Mouse (Mus musculus) heart, embryonic 15.5 days (tissue): Measurements from ENCODE around the gene Sfxn4. TPM values are rescaled to one million over a fixed set of nuclear protein-coding genes. Genes with fewer than 3 reads are reported as not detected.
"Not testable (repeated sequence)": the region's sequence is repeated elsewhere in the genome, so short reads cannot be mapped to it uniquely, and the experiment has no call there.

ENCODE experiments used
- ATAC-seq: fragments of 200-750 bp; cut with Nextera tagmentation; replicated peaks from 2 replicates; pipeline ENCODE4 v1.8.0; 2017; ENCODE audit warnings: low read depth, moderate TSS enrichment; ENCODE audit not compliant: insufficient number of reproducible peaks, insufficient read depth, low FRiP score
- H3K27ac ChIP-seq: fragments of 300-500 bp; sonication (generic); 2 replicates; pipeline ENCODE4 v1.5.1; 2015; ENCODE audit warnings: mild to moderate bottlenecking, inconsistent platforms
- H3K27me3 ChIP-seq: fragments of 300-500 bp; sonication (generic); 2 replicates; pipeline ENCODE4 v1.6.1; 2015; ENCODE audit warnings: inconsistent platforms
- H3K36me3 ChIP-seq: fragments of 300-500 bp; sonication (generic); 2 replicates; pipeline ENCODE4 v1.6.1; 2015; ENCODE audit warnings: mild to moderate bottlenecking, inconsistent platforms
- H3K4me1 ChIP-seq: fragments of 300-500 bp; sonication (generic); replicated peaks from 2 replicates; pipeline ENCODE4 v1.6.1; 2015; ENCODE audit warnings: inconsistent platforms
- H3K4me2 ChIP-seq: fragments of 300-500 bp; sonication (generic); 2 replicates; pipeline ENCODE4 v1.6.1; 2015; ENCODE audit warnings: inconsistent platforms, mild to moderate bottlenecking, moderate library complexity
- H3K4me3 ChIP-seq: fragments of 300-500 bp; sonication (generic); 2 replicates; pipeline ENCODE4 v1.5.1; 2015; ENCODE audit warnings: mild to moderate bottlenecking, inconsistent platforms
- H3K9ac ChIP-seq: fragments of 300-500 bp; sonication (generic); 2 replicates; pipeline ENCODE4 v1.6.1; 2015; ENCODE audit warnings: mild to moderate bottlenecking, inconsistent platforms
- H3K9me3 ChIP-seq: fragments of 300-500 bp; sonication (generic); replicated peaks from 2 replicates; pipeline ENCODE4 v1.6.1; 2016; ENCODE audit warnings: inconsistent platforms
- WGBS: fragments of 180-500 bp; shearing (Covaris S2); methylation state at CpG from one replicate; pipeline ENCODE4 v1.1.7; 2015; ENCODE audit warnings: mixed read lengths; 5-methylcytosine and 5-hydroxymethylcytosine counted together
- polyA plus RNA-seq: library from polyadenylated mRNA; unstranded; fragments of >200 nt; fragmentation: Nextera tagmentation; extraction: Ambion mirVana; gene quantifications from 2 replicates; pipeline ENCODE4 v1.2.1, GENCODE M21; 2015

The Sfxn4 gene
- polyA plus RNA-seq, 1 experiment from 2014 or later, result 7.2 TPM

DNA sequence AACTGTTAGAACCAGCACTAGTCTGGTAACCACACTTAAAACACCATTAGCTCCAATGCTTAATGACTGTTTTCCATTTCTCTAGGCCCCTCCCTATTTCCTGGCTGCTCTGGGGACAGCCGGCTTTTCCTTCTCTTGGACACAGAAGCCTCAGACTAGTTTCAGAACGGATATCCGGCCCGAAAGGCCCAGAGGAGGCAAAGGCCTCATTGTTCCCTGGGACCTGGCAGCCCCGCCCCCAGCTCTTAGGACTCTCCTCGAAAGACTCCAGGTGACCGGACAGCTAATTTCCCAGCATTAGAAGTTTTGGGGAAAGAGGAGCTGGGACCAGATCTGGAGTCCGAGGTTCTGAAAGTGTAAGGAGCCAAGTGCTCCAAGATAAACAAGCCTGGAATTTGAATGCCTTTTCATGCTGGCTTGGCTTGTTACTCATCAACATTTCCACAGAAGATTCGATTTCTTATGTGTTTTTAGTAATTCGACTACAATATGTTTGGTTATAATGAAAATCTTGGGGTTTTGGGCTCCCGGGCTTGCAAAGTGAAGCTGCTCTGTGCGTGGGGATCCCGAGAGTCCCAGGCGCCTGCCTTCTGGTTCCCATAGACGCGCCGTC lies 27.9 kb upstream of the Sfxn4 start:
- H3K9me3 ChIP-seq, result no peaks in the 10 kb centered on the region
- 7% methylated on average over 17 of the region's 17 CpGs for WGBS
- peak; percentile 40; the same call in 1 of the 2 replicates for ATAC-seq

DNA sequence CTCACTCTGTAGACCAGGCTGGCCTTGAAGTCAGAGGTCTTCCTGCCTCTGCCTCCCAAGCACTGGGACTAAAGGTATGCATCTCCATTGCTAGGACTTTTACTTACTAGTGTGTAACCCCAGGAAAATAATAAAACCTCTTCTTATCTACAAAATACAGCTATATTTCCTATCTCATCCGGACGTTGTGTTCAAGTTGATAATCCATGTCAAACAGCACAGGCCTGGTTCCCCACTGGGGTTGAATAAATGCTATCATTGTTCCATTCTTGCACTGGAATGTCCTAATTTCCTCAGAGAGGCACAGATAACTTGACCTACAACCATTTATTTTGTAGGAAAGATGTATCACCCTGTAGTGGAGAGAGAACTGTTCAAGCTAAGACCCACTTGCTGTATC lies 26.4 kb upstream of the Sfxn4 start:
- Histone ChIP-seq H3K9ac (no peak overlapping the region), H3K27ac (no peak overlapping the region), H3K27me3 (no peaks in the 10 kb centered on the region), H3K9me3 (no peaks in the 10 kb centered on the region), H3K36me3 (no peaks in the 10 kb centered on the region), H3K4me2 (no peak overlapping the region), H3K4me1 (peaks cover 23% of the 10 kb centered on the region), H3K4me3 (no peak overlapping the region)
- ATAC-seq, result no peak
- WGBS, result 52% methylated on average over 2 of the region's 2 CpGs

More for the DNA sequence above, 27.9 kb upstream of the Sfxn4 start:
- H3K4me1 ChIP-seq, result peaks cover 24% of the 10 kb centered on the region
- H3K9ac ChIP-seq, result peak overlapping the region; percentile 88
- peak overlapping the region; percentile 96 for H3K27ac ChIP-seq
- H3K4me2 ChIP-seq, result peak overlapping the region; percentile 74
- no peaks in the 10 kb centered on the region for H3K27me3 ChIP-seq
- peak overlapping the region; percentile 76 for H3K4me3 ChIP-seq
- H3K36me3 ChIP-seq, result no peaks in the 10 kb centered on the region

DNA sequence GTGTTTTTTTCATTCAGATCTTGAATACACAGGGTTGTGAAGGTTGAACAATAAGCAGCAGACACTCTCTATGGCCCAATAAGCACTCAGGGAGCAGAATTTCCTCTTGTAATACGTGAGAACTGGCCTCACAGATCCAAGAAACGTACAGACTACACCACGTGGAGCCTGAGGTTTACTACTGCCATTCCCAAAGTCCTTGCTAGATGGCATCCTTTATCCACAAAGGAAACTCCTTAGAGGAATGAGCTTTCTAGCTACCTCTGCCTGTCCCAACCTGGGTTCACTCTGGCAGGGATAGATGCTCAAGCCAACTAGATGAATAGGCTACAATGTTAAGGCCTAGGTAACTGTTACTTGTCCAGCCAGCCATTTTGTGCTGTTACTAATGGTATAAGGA lies 21.9 kb upstream of the Sfxn4 start:
- no peak overlapping the region for H3K4me3 ChIP-seq
- no peak for ATAC-seq
- whole genome bisulfite sequencing, result 12% methylated on average over 3 of the region's 3 CpGs
- H3K9ac ChIP-seq, result no peak overlapping the region
- no peak overlapping the region for H3K27ac ChIP-seq
- H3K4me1 ChIP-seq, result no peaks in the 10 kb centered on the region
- H3K9me3 ChIP-seq, result no peaks in the 10 kb centered on the region
- no peaks in the 10 kb centered on the region for H3K36me3 ChIP-seq
- no peaks in the 10 kb centered on the region for H3K27me3 ChIP-seq
- no peak overlapping the region for H3K4me2 ChIP-seq

DNA sequence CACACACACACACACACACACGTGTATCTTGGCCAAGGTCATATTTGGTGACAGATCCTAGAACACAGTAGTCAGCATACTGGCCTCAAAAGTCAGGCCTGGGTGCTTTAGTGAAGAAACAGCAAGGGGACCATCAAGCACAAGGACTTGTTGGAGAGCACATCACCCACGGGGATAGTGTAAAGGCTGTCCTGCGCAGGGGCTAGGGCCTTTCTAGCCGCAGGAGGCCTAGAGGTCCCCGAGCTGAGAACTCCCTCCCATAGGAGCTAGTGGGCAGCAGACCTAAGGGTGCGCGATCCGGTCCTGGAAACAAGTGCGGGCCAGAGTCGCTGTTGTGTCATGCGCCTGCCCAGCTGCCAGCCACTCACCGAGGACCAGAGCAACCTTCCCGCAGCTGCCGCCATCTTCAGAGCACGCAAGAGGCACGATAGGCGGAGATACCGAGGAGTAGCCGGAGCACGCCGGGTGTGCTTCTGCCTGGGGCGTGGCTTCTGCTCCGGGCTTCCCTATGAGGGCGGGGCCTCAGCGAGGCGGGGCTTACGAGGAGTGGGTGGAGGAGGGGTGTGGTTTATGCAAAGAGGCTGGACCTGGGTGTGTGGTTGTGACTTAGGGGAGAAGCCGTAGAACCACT lies 12.9 kb upstream of the Sfxn4 start, which contains the start of gene Prdx3:
Gene Prdx3, minus strand, starts transcription at position 493 of the 631 bp plus-strand sequence.
- peak within 1 kb of the TSS; percentile 88 for H3K4me3 ChIP-seq
- peaks cover 10% of the 10 kb centered on the region; the same call in 1 of the 2 replicates for H3K36me3 ChIP-seq
- H3K9ac ChIP-seq, result peak within 1 kb of the TSS; percentile 74
- H3K4me2 ChIP-seq, result peak within 1 kb of the TSS; percentile 72
- H3K9me3 ChIP-seq, result no peaks in the 10 kb centered on the region
- peak within 1 kb of the TSS; percentile 85 for H3K27ac ChIP-seq
- WGBS, result under 1% methylated on average over 28 of the region's 28 CpGs
- ATAC-seq, result peak; percentile 99
- H3K4me1 ChIP-seq, result peaks cover 12% of the 10 kb centered on the region
- H3K27me3 ChIP-seq, result no peaks in the 10 kb centered on the region

DNA sequence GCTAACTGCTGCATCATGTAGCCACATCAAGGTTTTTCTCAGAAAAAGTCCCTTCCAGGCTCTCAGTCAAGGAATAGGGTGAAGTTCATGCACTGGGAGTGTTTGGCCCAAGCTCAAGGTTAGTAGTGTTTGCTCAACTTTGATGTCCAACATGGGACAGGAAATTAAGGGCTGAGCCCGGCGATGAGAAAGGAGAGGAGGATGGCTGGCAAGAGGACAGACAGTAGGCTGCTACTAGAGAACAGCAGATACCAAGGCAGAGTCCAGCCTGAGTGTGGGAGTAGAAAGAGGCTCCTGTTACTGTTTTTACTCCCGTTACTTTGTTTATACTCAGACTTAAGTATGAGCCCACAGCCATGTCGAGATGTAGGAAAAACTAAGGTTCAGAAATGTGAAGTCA lies 12.2 kb upstream of the Sfxn4 start:
- peaks cover 15% of the 10 kb centered on the region; the same call in 1 of the 2 replicates for H3K36me3 ChIP-seq
- H3K4me3 ChIP-seq, result peak overlapping the region; percentile 88
- H3K4me2 ChIP-seq, result peak overlapping the region; percentile 72
- H3K9me3 ChIP-seq, result no peaks in the 10 kb centered on the region
- H3K27ac ChIP-seq, result peak overlapping the region; percentile 85
- no peak for ATAC-seq
- 7% methylated on average over 4 of the region's 4 CpGs for WGBS
- peak overlapping the region; percentile 74; the same call in 1 of the 2 replicates for H3K9ac ChIP-seq
- H3K4me1 ChIP-seq, result peaks cover 12% of the 10 kb centered on the region
- H3K27me3 ChIP-seq, result no peaks in the 10 kb centered on the region

DNA sequence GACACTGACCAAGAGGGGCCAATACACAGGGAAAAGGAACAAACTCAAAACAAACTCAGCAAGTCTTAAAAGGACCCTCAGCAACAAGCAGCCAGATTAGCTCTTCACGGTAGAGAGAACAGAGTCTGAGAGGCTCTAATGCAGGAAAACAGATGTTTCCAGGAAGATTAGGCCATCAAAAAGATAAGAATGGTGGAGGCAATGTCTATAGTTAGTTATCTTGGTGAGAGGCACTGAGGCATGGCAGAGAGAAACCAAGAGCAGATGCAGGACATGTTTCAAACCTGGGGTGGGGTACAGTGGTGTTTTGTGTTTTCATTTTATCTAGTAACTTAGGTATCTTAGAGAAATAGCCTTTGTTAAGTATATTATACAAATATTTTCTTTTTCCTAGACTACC lies 11.0 kb upstream of the Sfxn4 start:
- Histone ChIP-seq H3K36me3 (peaks cover 20% of the 10 kb centered on the region), H3K9me3 (no peaks in the 10 kb centered on the region), H3K4me1 (peaks cover 12% of the 10 kb centered on the region), H3K4me3 (no peak overlapping the region), H3K4me2 (no peak overlapping the region), H3K27ac (no peak overlapping the region), H3K27me3 (no peaks in the 10 kb centered on the region), H3K9ac (no peak overlapping the region)
- no peak for ATAC-seq
- 12% methylated on average over 1 of the region's 1 CpGs for WGBS

DNA sequence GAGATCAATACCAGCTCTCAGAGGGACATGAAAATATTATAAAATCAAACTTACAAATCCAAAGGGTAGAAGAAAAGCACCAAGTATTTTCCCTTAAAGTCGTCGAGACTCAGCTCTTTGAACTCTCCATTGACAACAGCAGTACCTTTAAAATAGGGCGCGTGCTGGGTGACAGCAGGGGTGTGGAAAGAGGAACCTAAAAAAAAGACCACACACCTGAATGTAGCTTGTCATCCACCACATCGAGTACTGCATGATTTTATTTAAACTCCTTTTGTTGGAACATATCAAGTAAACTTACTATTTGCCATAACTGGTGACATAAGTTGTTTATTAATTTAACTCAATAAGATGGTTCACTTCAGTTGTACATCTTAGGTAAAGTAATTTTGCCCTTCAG lies 10.1 kb upstream of the Sfxn4 start:
- 90% methylated on average over 5 of the region's 5 CpGs for WGBS
- Histone ChIP-seq H3K36me3 (peaks cover 27% of the 10 kb centered on the region), H3K9me3 (no peaks in the 10 kb centered on the region), H3K27ac (no peak overlapping the region), H3K4me2 (no peak overlapping the region), H3K4me3 (no peak overlapping the region), H3K27me3 (no peaks in the 10 kb centered on the region), H3K4me1 (peaks cover 12% of the 10 kb centered on the region), H3K9ac (no peak overlapping the region)
- no peak for ATAC-seq

DNA sequence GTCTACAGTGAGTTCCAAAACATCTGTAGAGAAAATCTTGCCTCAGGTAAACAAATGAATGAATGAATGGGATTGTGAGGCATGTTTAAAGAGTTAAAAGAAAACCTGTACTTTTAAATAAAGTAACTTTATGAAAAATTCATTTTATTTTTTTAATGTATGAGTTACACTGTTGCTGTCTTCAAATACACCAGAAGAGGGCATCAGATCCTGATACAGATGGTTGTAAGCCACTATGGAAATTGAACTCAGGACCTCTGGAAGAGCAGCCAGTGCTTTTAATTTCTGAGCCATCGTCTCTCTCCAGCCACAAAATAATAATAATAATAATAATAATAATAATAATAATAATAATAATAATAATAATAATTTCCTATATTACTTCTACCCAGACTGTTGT lies 9.2 kb upstream of the Sfxn4 start:
- H3K27ac ChIP-seq, result no peak overlapping the region
- 81% methylated on average over 1 of the region's 1 CpGs for WGBS
- peaks cover 12% of the 10 kb centered on the region for H3K4me1 ChIP-seq
- H3K4me3 ChIP-seq, result no peak overlapping the region
- no peak overlapping the region for H3K4me2 ChIP-seq
- ATAC-seq, result no peak
- H3K27me3 ChIP-seq, result no peaks in the 10 kb centered on the region
- no peaks in the 10 kb centered on the region for H3K9me3 ChIP-seq
- H3K36me3 ChIP-seq, result peaks cover 27% of the 10 kb centered on the region
- H3K9ac ChIP-seq, result no peak overlapping the region

DNA sequence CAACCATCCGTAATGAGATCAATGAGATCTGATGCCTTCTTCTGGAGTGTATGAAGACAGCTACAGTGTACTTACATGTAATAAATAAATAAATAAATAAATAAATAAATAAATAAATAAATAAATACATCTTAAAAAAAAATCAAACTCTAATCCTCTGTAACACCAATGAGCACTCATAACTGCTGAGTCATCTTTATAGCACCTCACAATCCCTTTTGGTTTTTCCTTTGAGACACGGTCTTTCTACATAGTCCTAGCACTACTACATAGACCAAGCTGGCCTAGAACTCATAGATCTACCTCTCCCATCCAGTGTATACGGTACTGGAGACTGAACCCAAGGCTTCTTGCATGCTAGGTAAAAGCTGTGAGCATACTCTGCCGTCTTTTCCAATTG lies 4.9 kb upstream of the Sfxn4 start:
- H3K4me2 ChIP-seq, H3K9me3 ChIP-seq, H3K27ac ChIP-seq, H3K4me3 ChIP-seq, ATAC-seq, H3K27me3 ChIP-seq, H3K9ac ChIP-seq, H3K4me1 ChIP-seq: not testable (repeated sequence)
- WGBS, result 94% methylated on average over 4 of the region's 4 CpGs
- H3K36me3 ChIP-seq, result peaks cover 43% of the 10 kb centered on the region

DNA sequence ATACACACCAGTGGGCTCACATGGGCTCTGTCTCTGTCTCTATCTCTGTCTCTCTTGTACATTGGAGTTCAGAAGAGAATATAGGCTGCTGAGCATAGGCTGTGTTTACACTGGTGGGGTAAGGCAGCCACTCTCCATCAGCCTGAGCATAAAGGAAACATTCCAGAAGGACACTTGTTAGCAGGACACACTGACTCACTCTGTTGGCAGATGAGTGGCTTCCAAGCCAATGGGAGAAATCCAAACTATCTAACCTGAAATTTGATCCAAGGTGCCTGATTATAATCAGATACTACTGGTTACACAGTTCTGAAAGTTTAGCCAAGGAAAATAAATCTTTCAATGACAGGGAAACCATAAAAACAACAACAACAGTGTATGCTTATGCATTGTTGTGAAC lies 15.5 kb downstream of the Sfxn4 start:
- no peaks in the 10 kb centered on the region for H3K27me3 ChIP-seq
- no peak overlapping the region for H3K4me3 ChIP-seq
- H3K27ac ChIP-seq, result no peak overlapping the region
- H3K9me3 ChIP-seq, result no peaks in the 10 kb centered on the region
- H3K4me1 ChIP-seq, result no peaks in the 10 kb centered on the region
- H3K36me3 ChIP-seq, result peaks cover 7% of the 10 kb centered on the region; the same call in 1 of the 2 replicates
- no peak overlapping the region for H3K4me2 ChIP-seq
- no peak overlapping the region for H3K9ac ChIP-seq
- no peak for ATAC-seq

DNA sequence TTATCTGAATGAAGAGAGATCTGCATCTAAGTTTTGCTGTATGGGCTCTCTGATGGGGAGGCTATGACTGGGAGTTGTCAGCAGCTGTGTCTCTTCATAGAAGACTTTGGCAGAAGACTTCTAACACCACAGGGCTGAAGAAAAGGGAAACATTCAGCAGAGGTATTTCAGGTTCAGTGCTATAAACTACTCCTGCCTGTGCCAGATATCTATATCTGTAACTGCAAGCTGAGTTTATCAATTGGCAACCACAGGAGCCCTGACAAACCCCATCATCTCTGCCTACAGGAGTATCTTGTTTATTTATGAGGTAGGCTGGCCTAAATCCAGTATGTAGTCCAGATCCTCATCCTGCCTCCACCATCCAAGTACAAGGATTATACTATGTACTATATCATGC lies 18.0 kb downstream of the Sfxn4 start:
- Histone ChIP-seq H3K9ac (no peak overlapping the region), H3K4me2 (no peak overlapping the region), H3K4me1 (0 out of 2 replicates have a peak, but pooled peaks cover 2% of the 10 kb centered on the region), H3K27ac (no peak overlapping the region), H3K27me3 (no peaks in the 10 kb centered on the region), H3K9me3 (no peaks in the 10 kb centered on the region), H3K4me3 (no peak overlapping the region), H3K36me3 (peaks cover 16% of the 10 kb centered on the region)
- ATAC-seq, result no peak

DNA sequence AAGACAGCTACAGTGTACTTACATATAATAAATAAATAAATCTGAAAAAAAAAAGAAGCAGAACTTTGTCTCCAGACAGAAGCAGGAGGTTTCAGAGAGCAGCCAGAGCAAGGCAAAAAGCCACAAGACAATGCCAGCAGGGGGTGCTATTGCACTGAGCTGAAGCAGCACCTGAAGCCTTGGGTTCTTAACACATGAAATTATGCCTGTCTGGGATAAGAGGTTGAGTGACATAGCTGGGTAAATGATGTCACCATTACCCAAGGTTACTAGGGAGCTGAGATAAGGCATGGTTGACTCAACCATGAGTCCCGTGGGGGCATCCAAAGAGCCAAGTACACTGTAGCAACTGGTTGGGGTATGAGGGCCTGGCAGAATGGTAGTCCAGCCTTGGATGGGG lies 23.5 kb downstream of the Sfxn4 start:
- ATAC-seq, result peak; percentile 47; the same call in 1 of the 2 replicates
- H3K36me3 ChIP-seq, result peaks cover 59% of the 10 kb centered on the region

More for the DNA sequence above, 23.5 kb downstream of the Sfxn4 start:
- Histone ChIP-seq H3K4me2 (no peak overlapping the region), H3K4me1 (0 out of 2 replicates have a peak, but pooled peaks cover 3% of the 10 kb centered on the region), H3K4me3 (no peak overlapping the region), H3K9ac (no peak overlapping the region), H3K27ac (no peak overlapping the region), H3K9me3 (no peaks in the 10 kb centered on the region), H3K27me3 (no peaks in the 10 kb centered on the region)
- WGBS, result 29% methylated on average over 1 of the region's 1 CpGs
